Mouse (Mus musculus) myocyte (in vitro differentiated cells): ENCODE results near the gene Wdfy3. TPM values are rescaled to one million over a fixed set of nuclear protein-coding genes. Genes with fewer than 3 reads are reported as not detected.

ENCODE experiments used
- H3K27me3 ChIP-seq: one replicate; pipeline ENCODE4 v1.6.1; 2011; ENCODE audit not compliant: control insufficient read depth, insufficient read depth, insufficient read length
- H3K36me3 ChIP-seq: one replicate; pipeline ENCODE4 v1.6.1; 2011; ENCODE audit not compliant: control insufficient read depth, insufficient read depth
- H3K4me2 ChIP-seq: one replicate; pipeline ENCODE4 v1.6.1; 2011; ENCODE audit warnings: low read depth, control low read depth
- H3K4me3 ChIP-seq: one replicate; pipeline ENCODE4 v1.5.1; 2011; ENCODE audit warnings: mild to moderate bottlenecking, control low read depth, moderate library complexity
- H3K79me2 ChIP-seq: one replicate; pipeline ENCODE4 v1.6.1; 2011; ENCODE audit not compliant: control insufficient read depth, insufficient read depth
- H3ac ChIP-seq: one replicate; pipeline ENCODE4 v1.6.1; 2011; ENCODE audit not compliant: control insufficient read depth, insufficient read length
- CEBPB ChIP-seq: IDR thresholded peaks from 2 replicates; pipeline ENCODE4 v1.6.1; 2011; ENCODE audit warnings: mild to moderate bottlenecking, moderate library complexity; ENCODE audit not compliant: poor library complexity, insufficient read depth, severe bottlenecking
- E2F4 ChIP-seq: IDR thresholded peaks from one replicate; pipeline ENCODE4 v1.6.1; 2011; ENCODE audit warnings: mild to moderate bottlenecking, control low read depth, moderate library complexity; ENCODE audit not compliant: insufficient read depth
- MAX ChIP-seq: IDR thresholded peaks from one replicate; pipeline ENCODE4 v1.6.1; 2011; ENCODE audit warnings: low read depth, mild to moderate bottlenecking, control low read depth
- MYOD1 ChIP-seq, 3 experiments: IDR thresholded peaks; one replicate each; pipeline ENCODE4 v1.6.1; 2011; ENCODE audit warnings: control low read depth in 2 of 3, low read depth in 2 of 3, mild to moderate bottlenecking in 2 of 3, moderate library complexity in 1 of 3; ENCODE audit not compliant: insufficient read length in 2 of 3, control insufficient read depth in 1 of 3
- MYOG ChIP-seq, 3 experiments: IDR thresholded peaks; one replicate each; pipeline ENCODE4 v1.6.1; 2011; ENCODE audit warnings: control low read depth in 2 of 3, low read depth in 2 of 3, mild to moderate bottlenecking in 2 of 3; ENCODE audit not compliant: insufficient read length in 2 of 3, control insufficient read depth in 1 of 3, insufficient read depth in 1 of 3
- POLR2A ChIP-seq: IDR thresholded peaks from one replicate; pipeline ENCODE4 v1.6.1; 2011; ENCODE audit warnings: low read depth, mild to moderate bottlenecking, control low read depth, moderate library complexity; ENCODE audit not compliant: insufficient read length
- POLR2AphosphoS2 ChIP-seq: IDR thresholded peaks from one replicate; pipeline ENCODE4 v1.6.1; 2011; ENCODE audit warnings: low read depth, control low read depth; ENCODE audit not compliant: insufficient read length
- REST ChIP-seq: IDR thresholded peaks from one replicate; pipeline ENCODE4 v1.6.1; 2011; ENCODE audit warnings: mild to moderate bottlenecking, control low read depth, moderate library complexity; ENCODE audit not compliant: insufficient read depth, insufficient read length
- SRF ChIP-seq: IDR thresholded peaks from one replicate; pipeline ENCODE4 v1.6.1; 2011; ENCODE audit warnings: low read depth; ENCODE audit not compliant: control insufficient read depth, insufficient read length
- TCF12 ChIP-seq: IDR thresholded peaks from one replicate; pipeline ENCODE4 v1.6.1; 2011; ENCODE audit warnings: mild to moderate bottlenecking, control low read depth; ENCODE audit not compliant: poor library complexity, insufficient read depth, severe bottlenecking
- TCF3 ChIP-seq: IDR thresholded peaks from one replicate; pipeline ENCODE4 v1.6.1; 2011; ENCODE audit warnings: low read depth, control low read depth; ENCODE audit not compliant: insufficient read length
- USF1 ChIP-seq: IDR thresholded peaks from one replicate; pipeline ENCODE4 v1.6.1; 2011; ENCODE audit warnings: low read depth, mild to moderate bottlenecking, control low read depth, moderate library complexity
- polyA plus RNA-seq: library from polyadenylated mRNA; unstranded; fragments of >200 nt; fragmentation: generic; extraction: Trizol; gene quantifications from one replicate; pipeline ENCODE4 v1.2.1, GENCODE M21; 2012; ENCODE audit warnings: missing spikeins

Gene Wdfy3
- polyA plus RNA-seq, 1 experiment, result 9.5 TPM

DNA sequence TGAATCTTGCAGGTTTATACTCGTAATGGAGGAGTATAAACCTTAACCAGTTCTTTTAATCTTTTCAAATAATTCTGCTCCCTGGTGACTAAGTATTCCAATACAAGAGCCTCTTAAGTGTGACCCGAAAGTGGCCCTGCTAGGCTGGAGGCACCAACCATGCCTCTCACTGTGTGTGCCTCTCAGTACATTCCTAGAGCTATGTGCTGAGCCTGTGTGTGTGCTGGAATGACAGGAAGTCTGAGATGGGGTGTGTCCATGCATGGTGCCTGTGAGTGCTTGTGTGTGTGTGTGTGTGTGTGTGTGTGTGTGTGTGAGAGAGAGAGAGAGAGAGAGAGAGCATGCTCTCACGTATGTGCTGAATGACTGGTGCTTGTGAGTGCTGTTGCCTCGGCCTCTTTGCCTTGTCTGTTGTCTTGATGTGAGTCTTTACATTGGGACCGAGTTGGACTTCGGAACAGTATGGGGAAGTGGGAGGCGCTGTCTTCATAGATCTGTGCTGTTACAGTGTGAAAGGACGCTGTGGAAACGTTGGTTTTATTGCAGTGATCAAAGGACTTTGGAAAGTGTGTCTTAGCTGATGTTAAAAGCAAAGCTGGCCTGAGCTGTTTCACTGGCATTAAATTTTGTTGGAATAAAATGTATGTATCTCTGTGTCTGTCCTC, 267.2 kb downstream of the Wdfy3 start:
- peaks cover 25% of the 10 kb centered on the region for H3K27me3 ChIP-seq
- TF ChIP-seq TCF3 (no peak), TCF12 (no peak), POLR2AphosphoS2 (no peak), MAX (no peak), MYOD1 (IDR thresholded peaks at IDR 0.05; ENCODE audit: control insufficient read depth in 1 of 3, insufficient read length in 2 of 3, low read depth in 2 of 3) (no peak), CEBPB (no peak), SRF (no peak), MYOG (IDR thresholded peaks at IDR 0.05; ENCODE audit: control insufficient read depth in 1 of 3, insufficient read depth in 1 of 3, insufficient read length in 2 of 3, low read depth in 2 of 3) (no peak), POLR2A (no peak), REST (no peak), E2F4 (no peak), USF1 (no peak)
- H3K4me2 ChIP-seq, result no peak overlapping the region
- H3K4me3 ChIP-seq, result no peak overlapping the region
- H3K79me2 ChIP-seq, result no peaks in the 10 kb centered on the region
- H3ac ChIP-seq, result no peak overlapping the region
- H3K36me3 ChIP-seq, result no peaks in the 10 kb centered on the region

DNA sequence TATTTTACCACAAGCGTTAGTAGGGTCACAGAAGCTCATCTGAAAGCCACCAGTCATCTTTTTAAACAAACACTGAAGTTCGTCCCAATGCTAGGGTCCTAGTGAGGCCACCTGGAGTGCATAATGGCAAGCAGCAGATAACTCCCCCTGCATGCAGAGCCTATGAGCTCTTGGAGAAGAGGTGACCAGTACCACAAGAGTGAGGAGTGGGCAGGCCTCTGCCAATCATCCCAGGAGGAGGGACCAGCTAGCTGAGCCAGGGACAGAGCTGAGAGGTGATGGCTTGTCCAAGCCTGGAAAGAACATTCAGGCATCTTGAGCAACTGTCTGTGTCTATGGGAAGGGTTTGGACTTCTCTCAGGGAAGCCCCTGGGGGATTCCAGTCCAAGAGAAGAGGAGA, 267.8 kb downstream of the Wdfy3 start:
- TF ChIP-seq CEBPB (no peak), E2F4 (no peak), POLR2A (no peak), MYOG (IDR thresholded peaks at IDR 0.05; ENCODE audit: control insufficient read depth in 1 of 3, insufficient read depth in 1 of 3, insufficient read length in 2 of 3, low read depth in 2 of 3) (no peak), MYOD1 (IDR thresholded peaks at IDR 0.05; ENCODE audit: control insufficient read depth in 1 of 3, insufficient read length in 2 of 3, low read depth in 2 of 3) (no peak), TCF3 (no peak), SRF (no peak), MAX (no peak), POLR2AphosphoS2 (no peak)
- no peak overlapping the region for H3ac ChIP-seq
- no peaks in the 10 kb centered on the region for H3K79me2 ChIP-seq
- H3K27me3 ChIP-seq, result peaks cover 21% of the 10 kb centered on the region
- no peaks in the 10 kb centered on the region for H3K36me3 ChIP-seq
- no peak overlapping the region for H3K4me2 ChIP-seq
- no peak overlapping the region for H3K4me3 ChIP-seq

DNA sequence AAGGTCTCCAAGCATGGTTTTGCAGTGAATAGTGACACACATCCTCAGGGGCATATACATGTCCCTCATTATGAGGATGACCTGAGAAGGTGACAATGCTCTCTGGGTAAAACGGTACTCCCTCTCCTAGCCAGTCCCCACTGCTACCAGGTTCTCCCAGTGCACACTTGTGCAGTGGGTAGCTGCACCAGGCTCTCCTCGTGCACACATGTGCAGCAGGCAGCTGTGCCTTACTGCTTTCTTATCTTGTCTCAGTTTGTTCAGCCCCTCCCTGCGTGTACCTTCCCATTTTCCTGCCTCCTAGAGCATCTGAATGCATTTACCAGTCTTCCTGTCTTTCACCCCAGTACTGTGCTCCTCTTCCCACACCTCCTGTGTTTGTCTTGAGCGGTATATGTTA, 277.1 kb downstream of the Wdfy3 start:
- Histone ChIP-seq H3K4me3 (no peak overlapping the region), H3K27me3 (peaks cover 32% of the 10 kb centered on the region), H3ac (no peak overlapping the region), H3K4me2 (no peak overlapping the region), H3K36me3 (no peaks in the 10 kb centered on the region), H3K79me2 (no peaks in the 10 kb centered on the region)
- TF ChIP-seq USF1 (no peak), TCF3 (no peak), POLR2A (no peak), CEBPB (no peak), REST (no peak), TCF12 (no peak), POLR2AphosphoS2 (no peak), E2F4 (no peak), MYOG (IDR thresholded peaks at IDR 0.05; ENCODE audit: control insufficient read depth in 1 of 3, insufficient read depth in 1 of 3, insufficient read length in 2 of 3, low read depth in 2 of 3) (no peak)

DNA sequence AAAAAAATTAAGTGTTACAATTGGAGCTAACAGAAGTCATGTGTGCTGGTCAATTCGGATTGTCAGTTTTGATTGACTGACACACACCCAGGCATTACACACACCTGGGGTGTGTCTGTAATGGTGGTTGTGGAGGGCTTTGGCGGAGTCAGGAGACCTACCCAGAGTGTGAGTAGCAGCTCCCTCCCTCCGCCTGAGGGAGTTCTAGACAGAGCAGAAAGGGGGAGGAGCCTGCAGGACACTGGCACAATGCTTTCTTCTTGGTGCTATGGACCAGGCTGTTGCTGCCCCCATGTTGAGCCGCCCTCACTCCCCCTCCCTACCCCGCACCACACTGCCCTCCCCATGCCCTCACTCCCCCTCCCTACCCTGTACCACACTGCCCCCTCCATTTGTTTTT, 279.2 kb downstream of the Wdfy3 start:
- no peak overlapping the region for H3ac ChIP-seq
- no peak overlapping the region for H3K4me3 ChIP-seq
- H3K4me2 ChIP-seq, result no peak overlapping the region
- no peaks in the 10 kb centered on the region for H3K79me2 ChIP-seq
- no peak for TF ChIP-seq SRF
- no peak for TF ChIP-seq MYOG (IDR thresholded peaks at IDR 0.05; ENCODE audit: control insufficient read depth in 1 of 3, insufficient read depth in 1 of 3, insufficient read length in 2 of 3, low read depth in 2 of 3)
- TF ChIP-seq TCF3, result no peak
- TF ChIP-seq POLR2A, result no peak
- TF ChIP-seq E2F4, result no peak
- TF ChIP-seq REST, result no peak
- no peak for TF ChIP-seq MAX
- no peak for TF ChIP-seq TCF12
- no peak for TF ChIP-seq MYOD1 (IDR thresholded peaks at IDR 0.05; ENCODE audit: control insufficient read depth in 1 of 3, insufficient read length in 2 of 3, low read depth in 2 of 3)
- no peak for TF ChIP-seq CEBPB
- no peak for TF ChIP-seq USF1
- TF ChIP-seq POLR2AphosphoS2, result no peak
- H3K27me3 ChIP-seq, result peaks cover 32% of the 10 kb centered on the region
- no peaks in the 10 kb centered on the region for H3K36me3 ChIP-seq

DNA sequence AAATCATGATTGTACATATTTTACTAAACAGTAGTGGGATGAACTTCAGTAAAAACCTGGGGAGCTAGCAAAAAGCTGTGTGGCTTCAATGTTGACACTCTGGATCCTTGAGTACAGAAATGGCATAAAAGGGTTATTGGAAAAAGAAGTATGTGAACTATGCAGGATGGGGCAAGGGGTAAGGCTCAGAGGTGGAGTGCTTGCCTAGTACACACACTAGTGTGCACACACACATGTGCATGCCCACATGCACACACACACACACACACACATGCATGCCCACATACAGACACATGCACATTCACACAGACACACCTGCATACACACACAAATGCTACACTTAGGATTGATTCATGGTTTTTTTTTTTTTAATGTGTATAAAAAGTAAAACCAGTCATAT, 280.0 kb downstream of the Wdfy3 start:
- Histone ChIP-seq H3K79me2 (no peaks in the 10 kb centered on the region), H3ac (no peak overlapping the region), H3K36me3 (no peaks in the 10 kb centered on the region), H3K27me3 (peaks cover 32% of the 10 kb centered on the region), H3K4me3 (no peak overlapping the region), H3K4me2 (no peak overlapping the region)
- TF ChIP-seq REST (no peak), TCF3 (no peak), POLR2AphosphoS2 (no peak), USF1 (no peak), POLR2A (no peak), SRF (no peak), TCF12 (no peak), MAX (no peak), MYOG (IDR thresholded peaks at IDR 0.05; ENCODE audit: control insufficient read depth in 1 of 3, insufficient read depth in 1 of 3, insufficient read length in 2 of 3, low read depth in 2 of 3) (no peak), E2F4 (no peak), CEBPB (no peak)
